Mouse (Mus musculus): ENCODE measurements around the gene Cdkn1a. TPM values are rescaled to one million over a fixed set of nuclear protein-coding genes. Genes with fewer than 3 reads are reported as not detected.
"Not testable (repeated sequence)": the region's sequence is repeated elsewhere in the genome, so short reads cannot be mapped to it uniquely, and the experiment has no call there.

The Cdkn1a gene
- 31.3 and 33.1 TPM in 2 replicates for polyA plus RNA-seq (2016; fragmentation: Nextera tagmentation; extraction: Ambion mirVana)

GRCm38 (mm10) chr17:29090776-29091175, at the start of gene Cdkn1a:
Gene Cdkn1a, plus strand, starts transcription at chr17:29090976.
- H3K36me3 ChIP-seq = no peaks in the 10 kb centered on the region
- H3K4me3 ChIP-seq = no peak within 1 kb of the TSS
- H3K9me3 ChIP-seq = no peaks in the 10 kb centered on the region
- 78% methylated on average over 3 of the region's 3 CpGs for WGBS
- DNase-seq (ENCODE audit: low spot score) = no peak
- H3K27me3 ChIP-seq (ENCODE audit: insufficient read depth, poor library complexity, severe bottlenecking) = peaks cover 46% of the 10 kb centered on the region
- no peak within 1 kb of the TSS for H3K27ac ChIP-seq
- peaks cover 26% of the 10 kb centered on the region for H3K4me1 ChIP-seq

DNA sequence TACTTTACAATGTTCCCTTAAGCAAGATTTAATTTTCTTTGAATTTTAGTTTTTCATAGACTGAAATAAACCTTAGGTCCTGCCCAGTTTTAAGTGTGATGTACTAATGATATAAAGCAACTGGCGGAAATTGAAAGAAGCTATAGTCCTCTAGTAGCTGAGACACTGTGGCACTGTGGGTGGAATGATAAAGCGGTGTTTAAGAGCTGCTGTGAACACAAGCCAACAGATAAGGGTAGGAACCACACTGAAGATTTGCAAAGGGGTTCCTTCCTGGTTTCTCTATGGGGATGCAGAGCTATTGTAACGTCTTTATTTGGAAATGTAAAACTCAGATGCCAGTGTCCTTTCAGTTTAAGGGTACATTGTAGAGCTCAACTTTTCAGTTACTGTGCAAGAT, 49.1 kb upstream of the Cdkn1a start:
- H3K27me3 ChIP-seq (ENCODE audit: insufficient read depth, poor library complexity, severe bottlenecking); H3K4me1 ChIP-seq; DNase-seq (ENCODE audit: low spot score); H3K9me3 ChIP-seq; H3K4me3 ChIP-seq; H3K27ac ChIP-seq: not testable (repeated sequence)
- WGBS = 59% methylated on average over 3 of the region's 3 CpGs
- H3K36me3 ChIP-seq = peaks cover 93% of the 10 kb centered on the region

DNA sequence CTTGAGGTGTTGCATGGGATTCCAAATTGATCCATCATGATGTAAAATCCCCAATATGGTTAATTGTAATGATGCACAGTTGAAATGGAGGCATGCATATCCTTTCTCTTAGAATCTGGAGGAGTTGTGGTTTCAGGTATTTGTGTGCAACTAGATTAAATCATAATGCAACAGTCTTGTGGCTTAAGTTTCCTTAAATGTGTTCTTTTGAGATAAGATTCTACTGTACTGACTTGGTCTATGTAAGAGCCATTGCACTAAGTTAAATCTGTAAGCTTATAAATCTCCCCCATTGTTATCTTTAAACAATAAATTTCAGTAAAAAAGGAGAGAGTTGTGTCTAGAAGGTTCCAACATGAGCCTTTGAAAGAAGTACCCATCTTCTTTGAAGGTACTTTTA, 48.2 kb upstream of the Cdkn1a start:
- DNase-seq (ENCODE audit: low spot score) = no peak
- Histone ChIP-seq H3K27ac (no peak overlapping the region), H3K36me3 (peaks cover 92% of the 10 kb centered on the region)

DNA sequence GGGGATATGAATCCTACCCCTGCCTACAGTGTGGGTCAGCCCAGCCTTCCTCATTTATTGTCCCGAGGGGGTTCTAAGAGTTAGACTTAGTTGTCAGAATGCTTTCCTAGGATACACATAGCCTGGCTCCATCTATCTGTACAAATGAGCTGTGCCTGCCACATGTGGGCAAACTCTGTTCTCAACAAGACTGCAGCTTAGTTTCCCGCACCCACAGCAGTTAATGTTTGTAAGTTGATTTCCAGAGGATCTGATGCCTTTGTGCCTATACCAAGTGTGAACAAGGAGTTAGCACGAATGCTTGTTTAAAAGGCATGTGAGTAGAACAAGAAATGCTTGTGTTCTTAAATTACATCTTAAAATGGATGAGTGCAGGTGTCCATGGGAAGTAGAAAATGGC, 47.2 kb upstream of the Cdkn1a start:
- 91% methylated on average over 3 of the region's 3 CpGs for WGBS
- Histone ChIP-seq H3K36me3 (peaks cover 85% of the 10 kb centered on the region), H3K27me3 (ENCODE audit: insufficient read depth, poor library complexity, severe bottlenecking) (no peaks in the 10 kb centered on the region), H3K27ac (no peak overlapping the region), H3K4me3 (no peak overlapping the region), H3K4me1 (0 out of 2 replicates have a peak, but pooled peaks cover 4% of the 10 kb centered on the region), H3K9me3 (no peaks in the 10 kb centered on the region)
- DNase-seq (ENCODE audit: low spot score) = no peak

More for the DNA sequence above, 48.2 kb upstream of the Cdkn1a start:
- Histone ChIP-seq H3K27me3 (ENCODE audit: insufficient read depth, poor library complexity, severe bottlenecking) (no peaks in the 10 kb centered on the region), H3K4me1 (0 out of 2 replicates have a peak, but pooled peaks cover 4% of the 10 kb centered on the region), H3K9me3 (no peaks in the 10 kb centered on the region), H3K4me3 (no peak overlapping the region)

DNA sequence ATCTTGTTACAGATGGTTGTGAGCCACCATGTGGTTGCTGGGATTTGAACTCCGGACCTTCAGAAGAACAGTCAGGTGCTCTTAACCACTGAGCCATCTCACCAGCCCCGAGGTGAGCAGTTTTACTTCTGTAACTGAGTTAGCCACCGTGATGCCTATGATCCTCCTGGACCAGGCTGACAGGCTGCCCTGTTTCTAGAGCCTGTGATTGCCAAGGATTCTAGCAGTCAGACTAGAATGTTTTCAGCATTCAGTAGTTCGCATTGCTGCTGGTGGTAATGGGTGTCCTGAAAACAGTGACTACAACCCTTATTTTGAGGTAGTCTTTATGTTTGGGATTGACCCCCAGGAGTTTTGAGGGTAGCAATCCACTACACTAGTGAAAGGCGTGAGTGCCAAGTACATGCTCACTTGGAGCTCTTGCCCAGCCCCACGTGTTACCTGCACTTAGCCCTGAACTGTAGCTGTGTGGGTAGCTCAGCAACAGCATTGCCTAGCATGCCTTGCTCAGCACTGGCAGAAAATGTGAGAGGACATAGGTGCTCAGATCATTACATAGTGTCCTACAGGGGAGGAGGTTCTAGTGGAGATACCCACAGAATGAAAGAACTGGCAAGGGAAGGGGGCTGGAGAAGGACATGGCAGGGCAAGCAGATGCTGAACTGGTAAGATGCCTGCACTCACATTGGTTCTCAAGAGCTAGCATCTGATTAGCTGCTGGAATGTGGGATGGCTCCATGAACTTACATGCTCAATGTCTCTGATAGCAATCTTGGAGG, 46.4 kb upstream of the Cdkn1a start:
- H3K9me3 ChIP-seq = no peaks in the 10 kb centered on the region
- peaks cover 9% of the 10 kb centered on the region; the same call in 1 of the 2 replicates for H3K4me1 ChIP-seq
- 87% methylated on average over 6 of the region's 6 CpGs for WGBS
- peak; percentile 67 for DNase-seq (ENCODE audit: low spot score)
- no peak overlapping the region for H3K27ac ChIP-seq
- H3K4me3 ChIP-seq = no peak overlapping the region
- no peaks in the 10 kb centered on the region for H3K27me3 ChIP-seq (ENCODE audit: insufficient read depth, poor library complexity, severe bottlenecking)
- peaks cover 78% of the 10 kb centered on the region for H3K36me3 ChIP-seq

DNA sequence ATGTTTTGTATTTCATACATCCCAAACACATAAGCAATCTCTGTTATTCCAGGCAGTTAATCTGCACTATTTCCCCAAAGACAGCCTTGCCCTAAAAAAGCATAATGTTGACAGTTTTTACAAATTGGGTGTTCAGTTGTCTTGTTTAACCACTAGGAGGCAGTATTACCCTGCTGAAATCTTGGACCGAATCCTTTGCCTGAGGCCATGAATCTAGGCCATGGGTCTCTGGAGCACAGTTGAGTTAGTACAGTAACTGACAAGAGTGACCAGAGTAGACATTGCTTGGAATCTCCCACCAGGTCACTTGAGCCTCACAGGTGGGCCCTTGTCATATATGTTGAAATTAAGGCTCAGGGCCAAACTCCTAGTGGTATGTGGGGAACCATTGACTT, 45.9 kb upstream of the Cdkn1a start:
- DNase-seq (ENCODE audit: low spot score) = peak; percentile 73
- Histone ChIP-seq H3K27ac (no peak overlapping the region), H3K4me1 (peaks cover 14% of the 10 kb centered on the region), H3K9me3 (no peaks in the 10 kb centered on the region), H3K27me3 (ENCODE audit: insufficient read depth, poor library complexity, severe bottlenecking) (no peaks in the 10 kb centered on the region), H3K4me3 (no peak overlapping the region), H3K36me3 (peaks cover 72% of the 10 kb centered on the region)
- 81% methylated on average over 1 of the region's 1 CpGs for WGBS

DNA sequence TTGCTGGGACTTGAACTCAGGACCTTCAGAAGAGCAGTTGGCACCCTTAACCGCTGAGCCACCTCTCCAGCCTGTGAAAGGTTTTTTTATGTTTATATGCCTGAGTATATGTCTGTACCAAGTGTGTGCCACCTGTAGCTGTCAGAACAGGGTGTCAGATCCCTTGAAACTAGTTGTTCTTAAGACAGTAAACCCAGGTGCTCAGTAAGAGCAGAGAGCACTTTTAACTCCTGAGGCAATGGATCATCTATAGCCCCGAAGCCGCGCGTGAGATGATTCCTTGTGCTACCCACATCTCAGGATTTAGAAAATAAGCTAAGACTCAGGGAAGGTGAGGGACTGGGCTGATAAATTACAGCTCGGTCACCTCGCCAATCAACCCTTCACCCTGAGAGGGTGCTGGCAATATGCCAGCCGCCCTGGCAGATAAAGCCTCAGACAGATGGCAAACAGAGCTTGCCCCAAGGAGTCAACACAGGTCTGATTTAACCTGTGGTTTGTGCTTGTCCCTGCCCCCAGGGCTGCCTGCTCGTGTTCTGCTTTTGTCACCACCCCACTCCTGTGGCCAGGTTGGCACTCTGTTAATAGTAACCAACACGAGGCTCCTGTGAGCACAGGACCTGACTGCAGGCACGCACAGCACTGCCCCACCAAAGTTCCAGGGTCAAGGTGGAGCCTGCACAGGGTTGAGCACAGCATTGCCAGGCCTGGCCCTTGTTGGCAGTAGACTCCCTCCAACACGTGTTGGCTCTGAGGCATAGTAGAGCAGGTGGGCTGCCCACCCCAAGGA, 44.8 kb upstream of the Cdkn1a start:
- 71% methylated on average over 12 of the region's 12 CpGs for WGBS
- no peaks in the 10 kb centered on the region for H3K27me3 ChIP-seq (ENCODE audit: insufficient read depth, poor library complexity, severe bottlenecking)
- H3K9me3 ChIP-seq = no peaks in the 10 kb centered on the region
- DNase-seq (ENCODE audit: low spot score) = peak; percentile 76
- H3K36me3 ChIP-seq = peaks cover 62% of the 10 kb centered on the region
- H3K4me3 ChIP-seq = no peak overlapping the region
- H3K27ac ChIP-seq = no peak overlapping the region
- peaks cover 24% of the 10 kb centered on the region for H3K4me1 ChIP-seq

GRCm38 (mm10) chr17:29046863-29047262, 43.9 kb upstream of the Cdkn1a start:
- Histone ChIP-seq H3K36me3 (peaks cover 55% of the 10 kb centered on the region), H3K9me3 (no peaks in the 10 kb centered on the region), H3K27me3 (ENCODE audit: insufficient read depth, poor library complexity, severe bottlenecking) (no peaks in the 10 kb centered on the region), H3K4me1 (peaks cover 28% of the 10 kb centered on the region), H3K4me3 (no peak overlapping the region), H3K27ac (no peak overlapping the region)
- 95% methylated on average over 3 of the region's 3 CpGs for WGBS
- DNase-seq (ENCODE audit: low spot score) = peak; percentile 54

GRCm38 (mm10) chr17:29047697-29048514, 42.9 kb upstream of the Cdkn1a start:
- DNase-seq (ENCODE audit: low spot score) = peak; percentile 65
- H3K9me3 ChIP-seq = no peaks in the 10 kb centered on the region
- no peaks in the 10 kb centered on the region for H3K27me3 ChIP-seq (ENCODE audit: insufficient read depth, poor library complexity, severe bottlenecking)
- no peak overlapping the region for H3K27ac ChIP-seq
- peaks cover 28% of the 10 kb centered on the region for H3K4me1 ChIP-seq
- peaks cover 45% of the 10 kb centered on the region for H3K36me3 ChIP-seq
- whole genome bisulfite sequencing = 74% methylated on average over 3 of the region's 3 CpGs
- H3K4me3 ChIP-seq = no peak overlapping the region

DNA sequence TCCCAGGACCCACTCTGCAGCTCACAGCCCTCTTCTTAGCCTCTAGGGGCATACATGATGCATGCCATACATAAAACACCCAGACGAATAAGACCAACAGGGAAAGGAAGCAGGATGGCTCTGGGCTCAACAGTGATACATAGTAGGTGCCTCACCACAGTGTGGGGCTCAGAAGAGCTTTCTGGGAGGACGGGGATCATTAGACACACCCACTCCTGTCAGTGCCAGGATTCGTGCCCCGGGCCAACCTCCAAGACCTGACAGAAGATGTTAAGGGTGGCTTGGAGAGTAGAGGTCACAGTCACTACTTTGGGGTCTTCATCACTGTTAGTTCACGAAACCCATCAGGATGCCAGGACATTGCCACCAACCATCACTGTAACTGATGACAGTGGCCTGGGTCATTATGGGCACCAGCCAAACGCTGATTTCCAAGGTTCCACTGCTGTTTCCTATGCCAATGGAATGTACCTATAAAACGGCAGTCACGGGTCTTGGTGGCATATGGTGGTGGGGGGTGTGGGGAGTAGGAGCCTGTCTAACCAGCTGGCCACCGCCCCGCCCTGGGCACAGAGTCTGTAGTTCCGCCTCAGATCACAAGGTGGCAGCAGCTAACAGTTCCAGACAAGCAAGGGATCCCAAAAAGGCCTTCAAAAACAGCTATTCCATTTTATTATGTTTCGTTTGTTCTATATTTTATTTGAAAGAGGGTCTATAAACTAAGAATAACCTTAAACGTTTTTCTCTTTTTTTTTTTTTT, 41.8 kb upstream of the Cdkn1a start:
- H3K4me1 ChIP-seq = peaks cover 28% of the 10 kb centered on the region
- peaks cover 35% of the 10 kb centered on the region for H3K36me3 ChIP-seq
- whole genome bisulfite sequencing = 23% methylated on average over 13 of the region's 13 CpGs
- DNase-seq (ENCODE audit: low spot score) = peak; percentile 86
- no peak overlapping the region for H3K4me3 ChIP-seq
- H3K27me3 ChIP-seq (ENCODE audit: insufficient read depth, poor library complexity, severe bottlenecking) = no peaks in the 10 kb centered on the region
- H3K27ac ChIP-seq = no peak overlapping the region
- no peaks in the 10 kb centered on the region for H3K9me3 ChIP-seq

GRCm38 (mm10) chr17:29049508-29049889, 41.3 kb upstream of the Cdkn1a start:
- Histone ChIP-seq H3K4me3 (no peak overlapping the region), H3K4me1 (peaks cover 30% of the 10 kb centered on the region), H3K36me3 (peaks cover 30% of the 10 kb centered on the region), H3K9me3 (no peaks in the 10 kb centered on the region), H3K27ac (no peak overlapping the region), H3K27me3 (ENCODE audit: insufficient read depth, poor library complexity, severe bottlenecking) (no peaks in the 10 kb centered on the region)
- peak; percentile 73 for DNase-seq (ENCODE audit: low spot score)
- WGBS = 76% methylated on average over 5 of the region's 5 CpGs

DNA sequence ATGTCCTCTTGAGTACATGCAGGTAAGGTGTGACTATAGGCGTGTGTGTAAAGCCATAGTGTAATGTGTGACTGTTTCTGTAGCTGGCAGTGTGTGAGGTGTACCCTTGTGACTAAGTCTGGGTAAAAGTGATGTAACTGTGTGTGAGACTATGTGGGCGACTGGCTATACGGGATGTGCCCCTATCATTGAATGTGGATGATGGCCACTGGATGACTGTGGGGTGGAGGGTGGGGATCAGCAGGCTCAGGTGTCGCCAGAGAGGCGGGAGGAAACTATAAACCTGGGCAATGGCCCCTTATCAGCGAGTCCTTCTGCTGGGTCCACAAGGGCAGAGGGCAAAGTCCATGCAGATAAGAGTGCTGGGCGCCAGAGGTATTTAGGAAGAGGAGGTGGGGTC, 40.9 kb upstream of the Cdkn1a start:
- no peak overlapping the region for H3K27ac ChIP-seq
- peaks cover 26% of the 10 kb centered on the region for H3K36me3 ChIP-seq
- 60% methylated on average over 7 of the region's 7 CpGs for WGBS

More for the DNA sequence above, 40.9 kb upstream of the Cdkn1a start:
- Histone ChIP-seq H3K4me3 (no peak overlapping the region), H3K4me1 (peaks cover 31% of the 10 kb centered on the region), H3K27me3 (ENCODE audit: insufficient read depth, poor library complexity, severe bottlenecking) (no peaks in the 10 kb centered on the region), H3K9me3 (no peaks in the 10 kb centered on the region)
- peak; percentile 67 for DNase-seq (ENCODE audit: low spot score)
